Mouse (Mus musculus) gonadal fat pad, adult 2 months (tissue): Measurements from ENCODE around the gene Cyp2c54. TPM values are rescaled to one million over a fixed set of nuclear protein-coding genes. Genes with fewer than 3 reads are reported as not detected.
"Not testable (repeated sequence)": the region's sequence is repeated elsewhere in the genome, so short reads cannot be mapped to it uniquely, and the experiment has no call there.

Experiments used
- DNase-seq: peaks from one replicate; pipeline ENCODE4 v3.0.0-alpha.2; 2012; ENCODE audit warnings: low read depth
- polyA plus RNA-seq: library from polyadenylated mRNA; depleted of rRNA; stranded (reverse); fragments of >200 nt; gene quantifications from 2 replicates; pipeline ENCODE4 v1.2.3, GENCODE M21; 2012; rRNA removed

Gene Cyp2c54
- 0.15 TPM in 1 of 2 replicates, not detected in the other for polyA plus RNA-seq

- DNase-seq, result no peak
Observed at GRCm38 (mm10) chr19:40073701-40074100, at the start of gene Cyp2c54. Gene Cyp2c54 (minus strand): TSS chr19:40073827.

DNA sequence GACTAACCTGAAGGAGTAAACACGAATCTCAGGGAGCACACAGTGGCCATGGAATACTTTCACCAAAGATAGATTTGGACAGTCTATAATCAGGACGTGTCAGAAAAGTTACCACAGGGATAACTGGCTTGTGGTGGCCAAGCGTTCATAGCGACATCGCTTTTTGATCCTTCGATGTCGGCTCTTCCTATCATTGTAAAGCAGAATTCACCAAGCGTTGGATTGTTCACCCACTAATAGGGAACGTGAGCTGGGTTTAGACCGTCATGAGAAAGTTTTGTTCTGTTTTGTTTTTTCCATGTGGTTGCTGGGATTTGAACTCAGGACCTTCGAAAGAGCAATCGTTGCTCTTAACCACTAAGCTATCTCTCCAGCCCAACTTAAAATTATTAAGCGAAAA is 46.0 kb upstream of the Cyp2c54 start:
- not testable (repeated sequence) for DNase-seq

DNA sequence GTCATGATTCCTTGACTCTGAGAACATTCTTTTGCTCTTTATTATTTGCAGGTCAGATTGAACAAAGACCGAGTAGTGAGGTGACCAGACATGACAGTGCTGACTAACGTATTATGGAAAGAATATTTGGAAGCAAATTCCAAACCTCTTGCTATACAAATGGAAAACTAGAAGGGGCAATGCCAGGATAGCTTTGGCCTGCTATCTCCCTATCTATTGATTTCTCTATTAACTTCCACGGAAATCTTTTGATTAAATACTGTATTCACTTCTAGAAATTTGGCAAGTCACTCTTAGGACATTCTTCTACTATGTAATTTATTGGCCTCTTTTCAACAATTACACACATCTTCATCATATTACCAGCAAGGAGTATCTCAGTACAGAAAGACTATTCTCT is 17.5 kb upstream of the Cyp2c54 start:
- no peak for DNase-seq

DNA sequence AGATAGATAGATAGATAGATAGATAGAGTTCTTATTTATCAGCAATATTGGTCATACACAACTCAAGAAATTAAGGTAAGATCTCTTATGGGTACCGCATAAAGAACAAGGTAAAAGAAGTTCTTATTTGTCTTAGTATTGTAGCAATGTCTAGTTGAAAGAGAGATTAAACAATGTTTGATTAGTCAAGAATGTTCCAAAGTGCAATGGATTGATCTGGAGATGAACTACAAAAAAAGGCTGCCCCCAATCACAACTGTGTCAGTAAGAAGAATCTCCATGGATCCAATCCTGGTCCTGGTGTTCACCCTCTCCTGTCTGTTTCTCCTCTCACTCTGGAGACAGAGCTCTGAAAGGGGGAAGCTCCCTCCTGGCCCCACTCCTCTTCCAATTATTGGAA is 15.8 kb upstream of the Cyp2c54 start, which contains the start of gene Cyp2c50:
Gene Cyp2c50 (plus strand): TSS at position 268 of the 400 bp plus-strand sequence.
- not testable (repeated sequence) for DNase-seq

DNA sequence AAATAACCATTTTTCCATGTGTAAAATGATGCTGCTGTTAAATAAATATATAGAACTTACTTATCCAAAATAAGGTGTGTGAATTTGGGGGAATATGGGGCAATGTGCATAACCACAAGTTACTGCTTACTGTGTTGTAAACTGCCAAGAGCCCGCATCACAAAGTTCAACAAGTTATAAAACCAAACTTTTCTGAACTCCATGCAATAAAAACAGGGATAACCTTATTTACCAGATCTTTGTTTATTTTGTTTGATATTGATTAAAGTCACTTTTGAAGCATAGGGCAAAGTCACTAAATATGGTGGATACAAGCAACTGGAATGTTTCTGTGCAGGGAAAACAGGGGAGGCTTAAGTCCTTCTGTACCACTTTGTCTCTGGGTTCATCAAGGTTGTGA is 14.8 kb upstream of the Cyp2c54 start:
- no peak for DNase-seq

DNA sequence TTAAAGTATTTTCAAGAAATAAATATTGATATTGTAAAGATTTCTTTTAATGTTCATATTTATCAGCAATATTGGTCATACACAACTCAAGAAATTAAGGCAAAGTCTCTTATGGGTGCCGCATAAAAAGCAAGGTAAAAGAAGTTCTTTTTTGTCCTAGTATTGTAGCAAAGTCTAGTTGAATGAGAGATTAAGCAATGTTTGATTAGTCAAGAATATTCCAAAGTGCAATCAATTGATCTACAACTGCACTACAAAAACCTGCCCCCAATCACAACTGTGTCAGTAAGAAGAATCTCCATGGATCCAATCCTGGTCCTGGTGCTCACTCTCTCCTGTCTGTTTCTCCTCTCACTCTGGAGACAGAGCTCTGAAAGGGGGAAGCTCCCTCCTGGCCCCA is 81.5 kb downstream of the Cyp2c54 start, which contains the start of gene Cyp2c37:
Gene Cyp2c37 (plus strand): TSS at position 285 of the 400 bp plus-strand sequence.
- DNase-seq, result not testable (repeated sequence)

GRCm38 (mm10) chr19:39989471-39989870 is 84.2 kb downstream of the Cyp2c54 start:
- DNase-seq, result no peak

Other genes with a start within 250 kb of the Cyp2c54 start
- gene Cyp2c69, start 187.0 kb downstream of the Cyp2c54 start, polyA plus RNA-seq, result 0.05 and 0.18 TPM in 2 replicates
- gene Cyp2c37, start 81.4 kb downstream of the Cyp2c54 start, polyA plus RNA-seq, result 0.25 TPM in 1 of 2 replicates, not detected in the other
- 0.29 TPM in 1 of 2 replicates, not detected in the other for gene Cyp2c50, start 15.9 kb upstream of the Cyp2c54 start, polyA plus RNA-seq
- gene Cyp2c70, start 113.5 kb upstream of the Cyp2c54 start, polyA plus RNA-seq, result 0.08 and 0.13 TPM in 2 replicates
- gene Pdlim1, start 198.0 kb upstream of the Cyp2c54 start, polyA plus RNA-seq, result 150 and 218 TPM in 2 replicates